Mouse (Mus musculus) adrenal gland, postnatal 36 days (tissue): ENCODE data around the gene Psmb2. TPM values are rescaled to one million over a fixed set of nuclear protein-coding genes. Genes with fewer than 3 reads are reported as not detected.
A peak's percentile ranks its signal among the peaks of the same experiment; 100 is the strongest.

Experiments
- DNase-seq, 2 experiments: peaks; one replicate each; pipeline ENCODE4 v3.0.0; 2021; ENCODE audit warnings: mixed read lengths in 1 of 2
- total RNA-seq, 2 experiments: library from RNA; stranded (reverse); gene quantifications; 2 replicates each; pipeline ENCODE4 v1.2.3; 2021

Psmb2 gene
- total RNA-seq, 2 experiments from 2014 or later, result 154 to 155 TPM

DNA sequence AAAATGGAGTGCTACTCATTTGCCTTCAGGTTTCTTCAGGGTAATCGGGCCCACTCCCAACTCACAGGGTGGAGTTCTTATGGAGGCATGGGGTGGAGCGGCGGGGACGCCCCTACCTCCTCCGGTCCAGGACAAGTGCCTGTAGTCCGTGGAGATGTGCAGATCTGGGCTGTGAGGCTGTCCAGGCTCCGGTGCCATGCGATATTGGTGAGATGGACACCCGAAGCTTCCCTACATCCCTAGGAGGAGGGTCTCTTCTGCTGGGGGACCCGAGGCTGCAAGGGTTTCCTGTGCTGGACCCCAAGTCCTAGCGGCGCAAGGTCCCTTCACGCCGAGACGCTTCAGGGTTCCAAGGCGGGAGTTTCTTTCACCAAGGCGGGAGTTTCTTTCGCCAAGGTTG is 54.7 kb downstream of the Psmb2 start:
- no peak for DNase-seq

GRCm38 (mm10) chr4:126732531-126733380 is 55.3 kb downstream of the Psmb2 start:
- DNase-seq, result peak in 1 of 2 experiments; percentile 21

- DNase-seq, result no peak
Measured at GRCm38 (mm10) chr4:126734001-126734603, 56.7 kb downstream of the Psmb2 start.

DNA sequence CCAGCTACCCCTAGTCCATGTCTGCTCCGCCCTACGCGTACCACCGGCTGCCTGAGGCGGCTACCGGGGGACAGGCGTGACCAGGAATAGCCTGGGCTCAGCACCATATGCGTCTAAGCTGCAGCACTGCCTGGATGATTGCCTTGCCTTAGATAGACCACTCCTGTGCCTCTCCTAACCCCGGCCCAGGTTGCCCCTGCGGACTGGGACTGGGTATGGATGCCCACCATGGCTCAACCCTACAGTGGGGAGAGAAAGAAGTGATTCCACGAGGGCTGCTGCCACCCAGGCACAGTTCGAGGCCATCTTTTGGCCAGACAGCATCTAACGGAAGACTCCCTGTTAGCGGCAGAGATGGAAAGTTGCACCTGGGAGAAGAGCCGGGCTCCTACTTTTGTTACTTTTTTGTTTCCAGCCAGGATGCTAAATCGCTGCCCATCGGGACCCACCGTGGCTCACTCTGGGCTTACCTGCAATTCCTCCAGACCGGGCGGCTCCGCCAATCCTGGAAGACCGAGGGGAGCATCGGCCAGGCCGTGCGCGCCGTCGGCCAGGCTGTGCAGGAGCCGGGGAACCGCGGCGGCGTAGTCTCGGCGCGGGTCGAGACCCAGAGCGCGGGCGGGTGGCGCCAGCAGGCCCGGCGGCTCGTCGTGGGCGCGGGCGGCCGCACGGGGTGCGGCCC is 57.4 kb downstream of the Psmb2 start:
- DNase-seq, result no peak

DNA sequence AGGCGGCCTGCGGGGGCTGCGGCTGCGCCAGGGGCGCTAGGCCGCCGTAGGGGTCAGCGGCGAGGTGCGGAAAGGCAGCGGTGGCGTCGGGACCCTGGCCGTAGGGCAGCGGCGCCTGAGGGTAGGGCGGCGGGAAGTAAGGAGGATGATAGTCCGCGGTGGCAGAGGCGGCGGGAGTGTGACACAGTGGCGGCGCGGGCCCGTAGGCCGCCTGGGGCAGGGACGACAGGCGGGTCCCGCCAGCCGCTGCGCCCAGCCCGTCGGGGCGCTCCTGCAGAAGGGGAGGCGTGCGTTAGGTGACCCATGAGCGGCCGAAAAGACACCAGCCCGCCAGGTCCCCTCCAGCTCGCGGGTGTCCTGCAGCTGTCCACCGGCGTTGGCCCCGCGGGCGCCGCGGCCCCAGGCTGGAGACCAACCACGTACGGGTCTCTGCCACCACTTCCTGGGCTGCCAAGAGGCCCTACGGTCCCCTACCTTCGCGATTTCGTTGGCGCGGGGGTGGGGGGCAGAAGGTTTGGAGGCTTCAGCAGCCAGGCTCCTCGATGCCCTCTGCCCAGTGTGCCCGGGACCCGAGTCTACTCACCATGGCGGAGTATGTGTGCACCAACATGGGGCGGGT is 58.1 kb downstream of the Psmb2 start:
- DNase-seq, result peak in 1 of 2 experiments; percentile 11

DNA sequence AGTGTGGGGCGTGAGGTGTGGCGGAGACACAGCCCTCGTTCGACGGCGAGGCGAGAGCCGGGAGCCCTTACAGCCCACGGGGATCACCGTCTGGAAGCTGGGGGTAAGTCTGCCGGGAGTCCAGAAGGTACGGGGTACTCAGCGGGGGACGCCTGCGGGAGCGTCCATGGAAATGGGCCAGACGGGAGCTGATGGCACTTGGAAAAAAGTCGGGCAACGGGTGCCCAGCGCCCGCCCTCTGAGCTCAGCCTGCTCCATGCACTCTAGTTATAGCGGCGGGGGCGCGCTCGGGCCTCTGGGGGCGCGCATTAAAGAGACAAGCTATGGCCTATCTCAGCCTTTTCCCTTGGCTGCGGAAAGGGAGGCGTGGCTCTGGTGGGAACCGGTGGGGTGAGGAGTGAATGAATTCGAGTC is 58.6 kb downstream of the Psmb2 start, which contains the start of gene Tfap2e:
Tfap2e (minus strand) TSS at position 240 of the 414 bp plus-strand sequence.
- DNase-seq, result peak; percentile 50 to 54

DNA sequence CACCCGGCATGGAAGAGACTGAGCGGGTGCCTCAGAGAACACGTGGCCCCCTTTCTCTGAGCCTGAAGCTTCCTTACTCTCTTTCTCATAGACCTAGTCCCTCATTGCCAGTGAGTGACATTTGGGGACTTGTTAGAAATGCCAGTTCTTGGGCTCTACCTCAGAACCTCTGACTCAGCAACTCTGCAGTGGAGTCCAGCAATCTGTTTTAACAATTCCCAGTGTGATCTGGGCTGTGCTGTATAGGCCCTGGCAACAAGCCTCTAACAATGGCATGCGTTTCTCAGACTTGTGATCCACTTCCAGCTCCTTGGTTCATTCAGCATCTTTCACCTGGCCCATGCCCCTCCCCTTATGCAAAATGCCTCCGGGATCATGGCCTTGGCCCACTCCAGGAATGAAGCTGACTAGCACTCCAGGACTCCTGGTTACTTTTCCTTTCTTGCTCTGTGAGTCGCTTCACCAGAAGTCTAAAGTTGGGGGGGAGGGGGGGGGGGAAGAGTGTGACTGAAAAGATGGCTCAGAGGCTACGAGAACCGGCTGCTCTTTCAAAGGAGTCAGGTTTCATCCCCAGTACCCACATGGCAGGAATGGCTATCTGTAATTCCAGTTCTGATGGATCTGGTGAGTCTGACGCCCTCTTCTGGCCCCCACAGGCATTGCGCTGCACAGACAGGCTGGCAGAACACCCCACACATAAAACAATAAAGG is 62.7 kb downstream of the Psmb2 start:
- DNase-seq, result peak in 1 of 2 experiments; percentile 35

DNA sequence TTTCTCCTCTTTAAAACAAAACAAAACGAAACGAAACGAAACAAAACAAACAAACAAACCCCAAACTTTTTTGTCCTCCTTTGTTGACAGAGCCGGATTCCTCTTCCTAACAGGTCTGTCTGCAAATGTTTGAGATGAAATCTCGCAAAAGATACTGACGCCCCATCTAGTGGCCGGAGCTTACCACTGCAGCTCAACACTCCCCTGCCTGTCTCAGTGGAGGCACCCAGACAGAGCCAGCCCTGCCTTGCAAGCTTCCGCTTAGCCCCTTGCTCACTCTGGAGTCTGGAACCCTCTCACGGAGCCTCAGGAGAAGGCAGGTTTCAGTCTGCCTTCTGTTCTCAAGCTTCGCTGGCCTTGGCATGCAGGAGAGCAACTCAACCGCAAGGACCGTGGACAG is 64.0 kb downstream of the Psmb2 start:
- DNase-seq, result peak; percentile 79 to 83

DNA sequence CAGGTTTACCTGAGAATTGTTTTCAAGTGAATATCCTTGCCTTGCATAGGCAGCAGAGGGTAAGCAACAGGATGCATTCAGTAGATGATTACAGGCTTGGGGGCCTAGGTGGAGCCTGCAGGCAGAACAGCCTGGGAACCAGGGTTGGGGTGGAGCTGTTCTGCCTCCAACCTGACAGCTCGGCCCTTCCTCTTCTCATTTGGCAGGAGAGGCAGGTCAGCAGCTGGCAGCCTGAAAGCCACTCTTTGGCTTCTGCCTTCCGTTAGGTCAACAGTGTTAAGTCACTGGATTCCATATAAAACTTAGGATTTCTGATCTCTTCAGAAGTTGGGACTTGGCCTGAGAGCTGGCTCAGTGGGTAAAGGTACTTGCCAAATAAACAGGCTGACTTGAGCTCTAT is 65.5 kb downstream of the Psmb2 start:
- no peak for DNase-seq

GRCm38 (mm10) chr4:126743713-126744112 is 66.3 kb downstream of the Psmb2 start:
- no peak for DNase-seq

DNA sequence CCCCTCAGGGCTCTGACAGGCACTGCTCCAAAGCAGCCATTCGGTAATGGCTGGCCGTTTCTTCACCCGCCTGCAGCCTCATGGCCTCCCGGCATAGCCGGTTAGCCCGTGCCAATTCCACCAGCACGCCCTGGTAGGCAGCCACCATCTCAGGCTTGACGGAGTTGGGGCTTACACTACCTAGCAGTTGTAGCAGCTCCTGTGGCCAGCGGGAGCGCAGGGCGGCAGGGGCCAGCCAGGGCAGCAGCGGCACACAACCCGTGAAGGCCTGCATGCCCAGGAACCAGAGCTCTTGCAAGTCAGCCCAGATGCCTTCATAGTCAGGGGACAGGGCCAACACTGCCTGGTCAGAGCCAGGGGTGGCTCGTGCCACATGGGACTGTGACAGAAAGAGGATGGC is 67.4 kb downstream of the Psmb2 start:
- no peak for DNase-seq

- DNase-seq, result peak; percentile 59 to 72
Measured at GRCm38 (mm10) chr4:126745506-126746193, 68.2 kb downstream of the Psmb2 start.

DNA sequence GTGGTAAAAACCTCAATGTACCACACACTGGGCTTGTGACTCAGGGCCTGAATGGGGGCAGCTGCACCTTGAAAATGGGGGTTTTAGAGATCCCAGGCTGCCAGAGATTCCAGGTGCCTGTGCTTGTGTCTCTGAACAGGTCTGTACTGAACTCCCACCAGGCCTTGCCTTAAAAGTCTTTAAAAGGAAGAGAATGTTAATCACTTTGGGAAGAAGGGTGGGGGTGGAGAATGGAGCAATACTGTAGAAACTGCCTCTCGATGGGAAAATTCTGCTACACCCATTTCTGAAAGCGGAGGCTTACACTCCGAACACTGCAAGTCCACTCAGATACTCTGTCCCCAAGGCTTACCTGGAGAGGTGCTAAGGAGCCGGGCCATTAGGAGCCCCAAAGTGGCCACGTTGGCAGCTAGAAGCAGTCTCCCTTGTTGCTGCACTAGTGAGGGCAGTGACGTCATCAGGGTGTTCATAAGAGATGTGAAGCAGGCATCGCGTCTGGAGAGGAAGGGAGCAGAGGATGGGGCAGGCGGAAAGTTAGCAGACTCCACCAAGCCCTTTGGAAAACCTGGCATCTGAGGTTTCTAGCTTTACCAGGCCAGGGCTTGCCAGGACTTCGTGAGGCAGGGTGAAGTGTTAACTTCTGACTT is 68.9 kb downstream of the Psmb2 start:
- DNase-seq, result no peak

GRCm38 (mm10) chr4:126748381-126748780 is 71.0 kb downstream of the Psmb2 start:
- no peak for DNase-seq

DNA sequence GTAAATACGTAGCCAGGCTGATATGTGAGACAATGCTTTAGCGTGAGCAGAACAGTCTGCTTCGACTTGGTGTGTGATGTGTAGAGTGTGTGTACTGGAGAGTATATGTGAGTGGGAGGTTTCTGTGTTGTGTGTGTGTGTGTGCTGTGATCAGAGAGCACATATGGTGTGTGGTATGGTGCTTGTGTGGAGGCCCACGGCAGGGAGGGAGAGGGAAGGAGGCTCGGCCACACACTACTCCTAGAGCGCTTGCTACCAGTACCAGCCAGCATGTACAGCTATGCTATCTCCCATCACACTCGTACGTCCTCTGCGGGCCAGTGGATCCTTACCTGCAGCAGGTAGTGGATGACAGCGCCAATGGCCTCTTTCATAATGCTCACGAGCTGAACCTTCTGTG is 72.1 kb downstream of the Psmb2 start:
- DNase-seq, result no peak

- DNase-seq, result peak; percentile 35 to 67
Measured at GRCm38 (mm10) chr4:126750046-126750683, 72.7 kb downstream of the Psmb2 start.

DNA sequence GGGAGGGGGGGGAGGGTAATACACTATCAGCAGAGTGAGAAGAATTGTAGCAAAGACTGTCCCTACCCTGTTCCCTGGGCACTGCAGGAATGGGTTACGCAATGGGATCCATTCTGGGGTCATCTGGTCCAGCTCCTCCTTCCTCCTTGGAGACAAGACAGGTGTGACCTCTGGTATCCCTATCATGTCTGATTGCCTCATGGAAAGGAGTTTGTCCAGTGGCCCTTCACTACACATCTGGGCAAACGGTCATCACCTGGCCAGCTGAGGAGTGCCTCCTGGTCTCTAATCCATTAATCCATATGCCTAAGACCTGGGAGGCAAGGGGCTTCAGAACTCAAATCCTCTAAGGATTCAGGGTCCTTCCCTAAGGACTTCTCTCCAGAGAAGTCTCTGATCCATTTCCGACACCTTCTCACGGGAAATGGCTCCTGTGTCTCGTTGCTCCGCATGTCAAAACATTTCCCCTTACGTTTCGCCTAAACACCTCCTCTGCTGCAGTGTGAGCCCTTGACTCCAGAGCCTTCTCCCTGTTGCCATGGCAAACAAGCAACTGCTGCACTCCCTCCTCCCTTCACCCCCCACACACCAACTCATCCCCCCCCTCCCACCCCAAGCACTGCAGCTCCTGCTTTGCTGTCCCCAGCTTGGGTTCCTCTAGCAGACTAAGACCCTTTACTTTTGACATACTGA is 73.6 kb downstream of the Psmb2 start:
- DNase-seq, result no peak

DNA sequence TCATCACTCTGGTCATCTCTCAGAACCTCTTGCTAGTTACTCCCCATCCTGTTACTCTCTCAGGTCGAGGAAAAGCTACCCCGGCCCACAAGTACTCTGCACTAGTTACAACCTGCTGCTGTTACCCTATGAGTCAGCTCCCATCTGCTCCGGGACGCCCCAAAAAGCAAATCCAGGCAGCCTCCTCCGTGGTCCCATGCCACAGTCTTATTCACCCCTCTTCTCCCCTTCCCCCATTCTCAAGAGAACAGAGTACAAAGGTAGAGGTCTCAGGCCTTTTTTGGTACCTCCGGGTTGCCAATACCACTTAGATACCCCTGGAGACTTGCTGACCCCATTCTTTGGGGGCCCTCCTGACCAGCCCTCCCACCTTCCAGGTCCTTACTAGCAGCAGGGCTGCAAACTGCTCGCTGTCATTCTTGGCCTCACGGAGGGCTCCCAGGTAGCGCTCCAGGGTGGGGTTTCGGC is 74.2 kb downstream of the Psmb2 start:
- no peak for DNase-seq

DNA sequence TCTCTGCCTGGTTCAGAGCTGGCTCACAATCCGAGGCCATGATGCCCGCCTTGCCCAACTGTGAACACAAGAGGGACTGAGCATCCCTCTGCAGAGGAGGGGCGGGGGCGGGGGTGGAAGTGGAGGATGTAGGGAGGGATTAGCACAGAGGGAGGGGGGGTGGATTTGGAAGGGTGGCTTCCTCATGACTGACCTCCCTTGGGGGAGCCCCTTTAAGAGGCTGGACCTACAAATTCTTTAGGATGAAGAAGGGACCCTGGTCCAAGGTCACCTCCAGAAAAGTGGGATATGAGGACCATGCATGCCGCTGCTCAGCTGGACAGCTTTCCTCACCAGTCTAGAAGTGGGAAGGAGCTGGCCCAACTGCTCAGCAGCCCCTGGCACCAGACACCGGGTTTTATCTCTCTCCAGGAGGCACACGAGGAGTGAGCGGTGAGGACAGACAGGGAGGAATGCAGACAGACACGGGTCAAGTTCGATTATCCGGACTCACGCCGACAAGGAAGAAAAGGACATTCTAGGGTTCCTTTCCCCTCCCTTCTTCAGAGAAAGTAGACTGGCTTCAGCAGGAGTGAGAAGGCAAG is 74.7 kb downstream of the Psmb2 start:
- no peak for DNase-seq
